Mouse (Mus musculus) fibroblast of lung, adult 2 months (primary cell): ENCODE data around the gene Ccr1.
"Not testable (repeated sequence)": the region's sequence is repeated elsewhere in the genome, so short reads cannot be mapped to it uniquely, and the experiment has no call there.

ENCODE experiments used
- DNase-seq: peaks from one replicate; pipeline ENCODE4 v3.0.0-alpha.2; 2011; ENCODE audit warnings: low read depth

Ccr1 gene

DNA sequence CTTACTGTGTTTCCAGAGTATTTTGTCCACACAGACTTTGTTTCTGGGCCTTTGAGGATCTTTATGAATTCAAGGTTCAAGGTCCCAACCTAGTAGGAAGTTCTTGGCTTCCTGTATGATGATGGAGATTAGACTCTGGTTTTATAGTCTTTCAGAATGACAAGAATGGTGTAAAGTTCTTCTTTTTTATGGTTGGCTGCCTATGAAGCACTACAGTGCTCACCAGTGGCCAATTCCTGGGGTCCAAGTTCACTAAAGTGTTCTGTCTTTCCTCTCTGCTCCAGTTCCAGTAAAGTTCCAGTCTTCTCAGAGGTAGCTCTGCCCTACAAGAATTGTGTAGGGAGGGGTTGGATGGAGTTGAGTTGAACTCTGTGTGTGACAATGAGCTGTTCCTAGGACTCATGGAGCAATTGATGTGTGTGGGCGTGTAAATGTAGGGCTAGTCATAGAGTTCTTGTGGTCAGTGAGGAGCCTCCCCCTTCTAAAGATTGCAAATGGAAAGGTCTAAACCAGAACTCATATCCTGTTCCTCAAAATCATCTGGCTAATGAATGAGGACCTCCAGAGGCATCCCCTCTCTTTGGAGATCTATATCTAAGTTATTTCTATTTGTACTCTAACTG is at the start of gene Ccr1:
TSS of gene Ccr1 (minus strand) at position 403 of the 623 bp plus-strand sequence.
- DNase-seq = no peak

DNA sequence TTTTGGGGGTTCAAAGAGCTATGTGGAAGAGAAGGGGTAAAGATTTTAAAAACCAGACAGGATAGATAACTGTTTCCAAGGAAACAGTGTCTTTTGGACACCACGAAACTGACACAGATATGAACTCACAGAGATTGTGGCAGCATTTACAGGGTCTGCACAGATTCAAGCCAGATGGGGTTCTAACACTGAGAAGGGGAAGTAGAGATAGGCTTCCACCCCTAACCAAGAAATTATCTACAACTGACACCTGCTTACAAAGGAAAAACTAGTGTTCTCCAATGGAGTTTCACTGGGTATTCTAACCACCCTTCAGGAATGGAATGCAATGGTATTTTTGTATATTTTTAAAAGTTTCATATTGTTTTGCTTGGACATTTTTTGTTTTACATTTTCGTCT is 47.6 kb upstream of the Ccr1 start:
- DNase-seq = no peak

GRCm38 (mm10) chr9:124014985-124015652 is 46.6 kb upstream of the Ccr1 start:
- no peak for DNase-seq

DNA sequence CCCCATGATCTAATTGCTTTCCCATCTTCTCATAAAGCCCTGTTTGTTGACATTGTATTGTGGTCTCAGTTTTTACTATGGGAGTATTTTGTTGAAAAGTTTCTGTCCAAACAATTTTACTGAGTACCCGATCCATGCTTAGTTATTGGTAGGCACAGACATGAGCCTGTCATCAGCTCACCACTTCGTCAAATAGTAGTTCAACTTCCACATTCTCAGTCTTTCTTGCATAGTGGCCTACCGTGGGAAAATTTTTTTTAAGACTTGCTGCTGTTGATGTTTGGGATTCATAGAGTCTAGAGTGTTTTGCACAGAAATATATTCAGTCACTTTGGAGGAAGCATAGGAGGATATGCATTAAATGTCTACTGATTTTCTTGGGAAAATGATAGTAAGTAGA is 44.8 kb upstream of the Ccr1 start:
- no peak for DNase-seq

DNA sequence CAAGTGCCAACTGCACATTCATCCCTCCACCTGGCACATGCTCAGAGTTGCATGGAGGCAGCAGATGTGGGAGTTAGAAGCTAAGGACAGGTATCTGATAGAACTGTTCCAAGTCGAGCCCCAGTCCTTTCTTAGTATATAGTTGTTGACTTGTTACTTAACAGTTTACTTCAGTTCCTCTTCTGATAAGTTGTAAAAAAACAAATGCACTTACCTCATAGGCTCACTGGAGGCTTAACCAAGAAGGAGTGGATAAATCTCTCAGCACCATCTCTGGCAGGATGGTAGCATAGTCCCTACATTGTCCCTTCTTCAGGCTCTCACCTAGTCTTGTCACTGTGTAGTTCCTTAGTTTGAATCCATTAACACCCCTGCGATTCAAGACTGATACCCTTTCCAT is 44.2 kb upstream of the Ccr1 start:
- DNase-seq = no peak

- DNase-seq = no peak
Measured at GRCm38 (mm10) chr9:123999784-124000183, 31.3 kb upstream of the Ccr1 start.

DNA sequence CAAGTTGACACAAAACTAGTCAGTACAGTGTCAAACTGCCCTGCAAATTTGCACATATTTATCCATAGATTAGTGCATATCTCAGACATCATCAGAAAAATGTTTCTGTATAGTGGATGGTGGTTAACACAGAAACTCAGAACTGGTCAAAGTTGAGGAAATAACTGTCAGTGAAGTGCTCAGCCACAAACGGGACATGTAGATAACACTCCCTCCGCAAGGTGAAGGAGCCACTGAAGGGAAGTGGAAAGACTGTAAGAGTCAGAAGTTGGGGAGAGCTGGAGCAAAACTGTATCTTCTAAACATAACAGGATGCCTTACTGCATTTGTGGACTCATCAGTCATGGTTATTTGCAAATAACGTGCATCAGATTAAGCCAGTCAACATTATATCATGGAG is 29.2 kb upstream of the Ccr1 start:
- no peak for DNase-seq

DNA sequence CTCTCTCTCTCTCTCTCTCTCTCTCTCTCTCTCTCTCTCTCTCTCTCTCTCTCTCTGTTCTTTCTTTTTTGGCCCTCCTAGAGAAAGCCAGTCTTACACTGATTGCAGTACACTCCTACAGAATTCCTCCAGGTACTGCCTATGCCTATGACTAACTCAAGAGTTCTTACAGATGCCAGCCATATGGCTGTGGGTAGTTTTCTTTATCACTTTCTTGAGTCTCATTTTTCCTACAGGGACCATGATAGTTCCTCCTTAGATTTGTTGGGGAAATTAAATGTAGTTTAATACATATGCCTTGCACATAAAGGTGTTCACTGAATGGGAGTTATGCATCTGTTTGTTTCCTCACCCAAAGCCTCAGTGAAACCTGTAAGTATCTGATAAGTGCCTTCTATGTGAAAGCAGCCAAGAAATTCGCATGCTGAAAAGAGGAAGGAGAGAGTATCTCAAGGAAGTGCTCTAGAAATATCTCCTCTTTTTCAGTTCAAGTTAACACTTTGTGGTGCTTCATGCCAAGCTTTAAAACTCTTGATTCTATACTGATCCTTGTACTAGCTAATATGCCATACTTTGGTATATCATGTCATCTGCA is 22.9 kb upstream of the Ccr1 start:
- DNase-seq = no peak

- no peak for DNase-seq
Measured at GRCm38 (mm10) chr9:123989671-123990070, 21.2 kb upstream of the Ccr1 start.

GRCm38 (mm10) chr9:123986217-123986616 is 17.7 kb upstream of the Ccr1 start:
- no peak for DNase-seq

GRCm38 (mm10) chr9:123984943-123985342 is 16.5 kb upstream of the Ccr1 start:
- DNase-seq = no peak

DNA sequence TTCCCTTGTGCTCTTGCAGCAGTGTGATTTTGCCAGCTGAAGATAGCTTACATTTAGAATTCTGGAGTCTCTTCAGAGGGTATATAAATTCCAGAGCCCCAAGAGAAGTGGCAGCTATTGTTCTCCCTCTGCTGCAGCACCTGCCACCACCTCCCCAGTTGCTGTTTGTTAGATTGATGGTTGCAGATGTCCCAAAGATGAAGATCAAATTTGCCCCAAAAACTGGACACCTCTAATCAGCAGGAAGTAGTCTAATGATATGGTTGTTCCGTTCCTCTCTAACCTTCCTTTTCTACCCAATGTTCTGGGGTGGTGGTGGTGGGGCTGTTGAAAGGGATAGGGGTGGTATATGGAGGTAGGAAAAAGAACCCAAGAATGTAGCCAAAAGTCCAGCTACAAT is 14.2 kb upstream of the Ccr1 start:
- no peak for DNase-seq

DNA sequence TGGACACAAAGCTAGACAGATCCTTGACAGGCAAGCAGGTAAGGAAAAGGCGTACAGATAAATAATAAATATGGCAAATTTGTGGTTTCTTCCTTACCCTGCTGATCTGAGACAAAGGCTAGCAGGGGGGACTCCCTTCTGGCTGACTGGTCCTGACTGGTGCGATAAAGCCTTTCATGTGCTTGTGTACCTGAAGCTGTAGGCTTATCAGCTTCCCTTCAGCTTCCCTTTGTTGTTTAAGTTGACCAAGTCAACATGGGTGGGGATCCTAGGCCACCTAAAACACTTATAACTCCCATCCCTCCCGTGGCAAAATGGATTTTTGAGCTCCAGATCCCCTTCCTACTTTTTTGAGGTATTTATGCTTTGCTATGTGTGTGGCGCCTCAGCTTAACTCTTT is 13.4 kb upstream of the Ccr1 start:
- no peak for DNase-seq

DNA sequence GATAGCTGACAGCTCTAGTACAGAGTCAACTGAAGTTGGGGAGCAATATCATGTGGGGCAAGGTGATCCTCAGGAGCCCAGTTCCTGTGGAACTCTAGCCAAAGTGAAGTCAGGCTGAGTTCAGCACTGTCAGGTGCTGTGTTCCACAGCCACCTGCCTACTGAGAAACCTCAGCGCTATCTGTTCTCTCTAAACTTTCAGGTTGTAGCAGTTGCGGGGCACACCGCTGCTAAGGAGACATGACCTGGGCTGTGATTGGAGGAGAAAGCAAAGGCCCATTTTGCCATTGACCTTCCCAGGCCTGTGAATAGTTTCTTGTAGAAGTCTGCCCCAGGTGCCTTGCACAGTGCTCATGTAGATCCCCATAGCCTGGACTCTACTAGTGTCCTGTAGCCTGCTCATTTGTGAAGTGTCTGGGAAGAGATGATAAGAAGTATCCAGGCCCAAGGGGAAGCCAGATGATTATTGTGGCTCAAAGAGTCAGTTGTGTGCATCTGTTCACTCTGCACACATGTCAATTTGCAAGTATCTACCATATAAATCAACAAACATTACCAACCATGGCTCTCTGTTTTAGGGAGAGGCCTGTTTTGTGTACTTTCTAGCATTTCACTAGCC is 12.5 kb upstream of the Ccr1 start:
- DNase-seq = not testable (repeated sequence)

DNA sequence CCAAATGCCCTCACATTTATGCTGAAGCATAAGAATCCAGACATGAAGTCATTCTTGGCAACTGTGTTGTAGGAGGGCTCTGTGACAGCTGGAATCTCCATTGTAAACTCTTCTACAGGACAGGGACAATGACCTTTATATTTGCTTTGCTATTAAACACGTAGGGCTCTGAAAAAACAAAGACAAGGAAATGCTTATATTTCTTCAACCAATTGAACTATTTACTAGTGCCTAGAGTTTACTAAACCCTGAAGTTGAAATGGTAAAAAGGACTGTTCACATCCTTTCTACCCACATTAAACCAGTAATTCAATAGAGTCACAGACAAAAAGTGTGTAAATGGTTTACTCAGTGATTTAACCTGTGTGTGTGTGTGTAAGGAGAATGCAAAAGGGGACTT is 9.8 kb upstream of the Ccr1 start, which contains the start of gene Ccr1l1:
TSS of gene Ccr1l1 (minus strand) at position 101 of the 400 bp plus-strand sequence.
- no peak for DNase-seq

DNA sequence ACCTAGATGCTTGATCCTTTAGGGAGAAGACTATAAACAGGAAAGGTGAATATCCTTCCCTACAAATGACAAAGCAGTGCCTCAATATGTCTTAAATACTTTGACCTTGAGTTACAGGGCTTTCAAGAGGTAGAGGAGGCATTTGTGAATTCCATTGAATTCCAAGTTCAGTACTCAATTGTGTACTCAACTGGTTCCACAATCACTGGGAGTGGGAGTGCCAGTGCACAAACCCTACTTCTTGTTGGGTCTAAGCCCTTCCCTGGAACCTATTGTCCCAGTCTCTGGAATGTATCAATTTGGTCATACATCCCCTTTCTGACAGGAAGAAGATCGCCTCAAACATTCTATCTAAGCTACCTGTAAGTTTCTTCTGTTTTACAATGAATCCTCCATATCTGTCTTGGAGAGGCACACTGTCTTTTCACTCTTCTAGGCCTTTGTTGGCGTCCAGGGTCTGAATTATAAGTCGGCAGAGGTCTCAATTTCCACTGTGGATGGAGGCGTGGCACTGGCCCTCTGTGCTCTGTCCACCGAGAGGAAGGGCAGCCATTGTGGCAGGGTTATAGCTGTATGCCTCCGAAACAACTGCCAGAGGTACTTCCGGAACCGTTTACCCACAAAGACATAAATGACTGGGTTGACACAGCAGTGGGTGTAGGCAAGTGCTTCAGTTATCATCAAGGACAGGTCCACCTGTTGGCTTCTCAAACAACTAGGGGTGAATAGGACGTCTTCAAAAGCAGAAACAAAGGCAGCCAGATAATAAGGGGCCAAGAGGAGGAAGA is 8.6 kb upstream of the Ccr1 start:
- no peak for DNase-seq

- DNase-seq = no peak
Measured at GRCm38 (mm10) chr9:123975630-123976029, 7.1 kb upstream of the Ccr1 start.

DNA sequence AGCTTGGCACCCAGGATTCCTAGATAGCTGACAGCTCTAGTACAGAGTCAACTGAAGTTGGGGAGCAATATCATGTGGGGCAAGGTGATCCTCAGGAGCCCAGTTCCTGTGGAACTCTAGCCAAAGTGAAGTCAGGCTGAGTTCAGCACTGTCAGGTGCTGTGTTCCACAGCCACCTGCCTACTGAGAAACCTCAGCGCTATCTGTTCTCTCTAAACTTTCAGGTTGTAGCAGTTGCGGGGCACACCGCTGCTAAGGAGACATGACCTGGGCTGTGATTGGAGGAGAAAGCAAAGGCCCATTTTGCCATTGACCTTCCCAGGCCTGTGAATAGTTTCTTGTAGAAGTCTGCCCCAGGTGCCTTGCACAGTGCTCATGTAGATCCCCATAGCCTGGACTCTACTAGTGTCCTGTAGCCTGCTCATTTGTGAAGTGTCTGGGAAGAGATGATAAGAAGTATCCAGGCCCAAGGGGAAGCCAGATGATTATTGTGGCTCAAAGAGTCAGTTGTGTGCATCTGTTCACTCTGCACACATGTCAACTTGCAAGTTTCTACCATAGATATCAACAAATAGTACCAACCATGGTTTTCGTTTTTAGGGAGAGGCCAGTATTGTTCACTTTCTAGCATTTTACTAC is 1.5 kb downstream of the Ccr1 start:
- not testable (repeated sequence) for DNase-seq

- DNase-seq = no peak
Measured at GRCm38 (mm10) chr9:123964776-123965175, 3.7 kb downstream of the Ccr1 start.

GRCm38 (mm10) chr9:123960161-123960560 is 8.3 kb downstream of the Ccr1 start:
- no peak for DNase-seq

DNA sequence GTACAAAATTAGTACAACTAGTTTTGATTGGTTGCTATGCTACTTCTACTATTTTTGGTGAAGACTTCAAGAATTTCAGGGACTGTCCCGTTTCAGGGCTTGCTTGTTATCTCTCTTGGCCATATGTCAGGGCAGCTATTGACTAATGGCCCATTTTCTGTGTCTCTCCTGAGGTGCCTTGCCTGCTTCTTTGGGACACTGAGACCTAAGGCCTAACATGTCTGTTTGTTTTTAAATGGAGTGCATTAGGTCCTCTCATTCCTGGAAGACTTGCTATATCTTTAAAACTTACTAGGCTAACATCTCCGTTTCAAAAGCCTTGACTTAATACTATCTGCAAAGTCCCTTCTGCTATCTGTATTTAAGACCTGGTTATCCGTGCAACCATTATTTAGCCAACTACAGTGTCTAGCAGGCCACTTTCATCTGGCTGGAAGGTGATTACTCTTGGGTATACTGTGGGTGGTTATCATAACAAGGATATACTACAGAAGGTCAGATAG is 10.5 kb downstream of the Ccr1 start:
- DNase-seq = no peak

- DNase-seq = no peak
Measured at GRCm38 (mm10) chr9:123956892-123957291, 11.6 kb downstream of the Ccr1 start.
